Mouse (Mus musculus) 3T3-L1 (cell line): ENCODE results near the gene Olfr378.
A peak's percentile ranks its signal among the peaks of the same experiment; 100 is the strongest.

Experiments
- DNase-seq: peaks from one replicate; pipeline ENCODE4 v3.0.0-alpha.2; 2015; ENCODE audit warnings: low read depth, low spot score

The Olfr378 gene

GRCm38 (mm10) chr11:73428377-73428776 lies at the start of gene Olfr378:
Gene Olfr378 (minus strand): TSS chr11:73428477.
- no peak for DNase-seq

DNA sequence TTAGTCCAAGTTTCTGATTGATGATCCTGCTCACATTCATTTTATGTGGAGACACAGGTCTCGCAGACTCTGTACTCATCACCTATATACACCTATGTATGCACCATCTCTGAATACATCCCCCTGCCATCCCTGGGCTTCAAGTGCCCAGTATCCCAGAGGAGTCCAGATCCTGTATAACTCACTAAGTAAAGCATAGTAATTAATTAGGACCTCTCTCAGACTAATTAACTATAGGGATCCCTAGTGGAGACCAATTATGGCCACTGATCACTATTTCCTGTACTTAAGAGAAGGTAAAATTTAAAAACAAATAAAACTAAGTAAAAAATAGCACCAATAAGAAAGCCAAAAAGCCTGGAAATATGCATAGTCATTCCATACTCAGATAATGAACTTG lies 29.1 kb upstream of the Olfr378 start, which contains the start of gene Olfr380:
TSS of gene Olfr380 (minus strand) at position 101 of the 400 bp plus-strand sequence.
- DNase-seq, result no peak

DNA sequence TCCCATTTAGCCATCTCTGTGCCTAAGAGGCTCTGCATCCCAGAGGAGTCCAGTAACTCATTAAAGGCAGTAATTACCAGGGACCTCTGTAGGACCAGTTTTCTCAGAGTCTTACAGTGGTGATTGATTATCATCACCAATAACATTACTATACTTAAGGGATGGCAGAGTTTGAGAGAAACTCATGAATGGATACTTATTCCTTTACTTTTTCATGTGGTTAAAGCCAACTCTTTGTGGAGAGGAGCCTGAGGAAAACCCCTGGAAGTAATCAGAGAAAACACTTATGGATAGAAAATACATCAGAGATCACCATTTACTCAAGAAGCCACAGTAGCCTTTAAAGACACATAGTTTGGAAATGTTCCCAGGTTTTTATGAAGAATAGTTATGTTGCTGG lies 28.8 kb downstream of the Olfr378 start, which contains the start of gene Olfr1:
TSS of gene Olfr1 (minus strand) at position 101 of the 400 bp plus-strand sequence.
- DNase-seq, result peak; percentile 2

DNA sequence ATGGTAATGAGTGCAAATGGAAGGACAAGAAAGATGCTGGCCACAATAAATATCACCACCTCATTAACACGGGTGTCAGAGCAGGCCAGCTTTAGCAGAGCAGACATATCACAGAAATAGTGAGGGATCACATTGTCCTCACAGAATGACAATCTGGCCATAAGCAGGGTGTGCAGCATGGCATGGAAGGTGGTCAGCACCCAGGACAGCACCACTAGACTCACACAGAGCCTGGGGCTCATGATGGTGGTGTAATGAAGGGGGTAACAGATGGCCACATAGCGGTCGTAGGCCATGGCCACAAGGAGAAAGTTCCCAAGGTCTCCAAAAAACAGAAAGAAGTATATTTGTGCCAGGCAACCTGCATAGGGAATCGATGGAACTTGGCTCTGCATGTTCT lies 32.9 kb downstream of the Olfr378 start:
- DNase-seq, result peak; percentile 8
